Mouse (Mus musculus): ENCODE data around the gene Fam129b. TPM values are rescaled to one million over a fixed set of nuclear protein-coding genes. Genes with fewer than 3 reads are reported as not detected.

The Fam129b gene
- total RNA-seq, 1 experiment from 2014 or later = 12.9 TPM

DNA sequence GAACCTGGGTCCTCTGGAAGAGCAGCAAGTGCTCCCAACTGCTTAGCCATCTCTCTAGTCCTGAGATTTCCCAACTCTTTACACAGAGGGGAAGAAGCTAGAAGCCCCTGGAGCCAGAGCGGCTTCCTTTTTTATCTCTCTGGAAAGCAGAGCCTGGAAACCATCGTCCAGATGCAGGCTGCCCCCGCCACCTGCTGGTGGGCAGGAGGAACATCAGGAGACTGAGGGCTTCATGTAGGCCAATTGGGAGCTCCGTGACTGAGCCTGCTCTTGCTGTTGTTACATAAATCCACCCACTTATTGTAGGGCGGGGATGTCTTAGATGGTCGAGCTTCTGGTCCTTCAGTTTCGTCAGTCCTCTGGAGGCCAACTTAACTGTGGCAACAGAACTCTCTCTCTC lies 18.3 kb upstream of the Fam129b start:
- ATAC-seq (replicated peaks; ENCODE audit: insufficient number of reproducible peaks, low FRiP score, low TSS enrichment, poor library complexity, severe bottlenecking) = peak; percentile 88

DNA sequence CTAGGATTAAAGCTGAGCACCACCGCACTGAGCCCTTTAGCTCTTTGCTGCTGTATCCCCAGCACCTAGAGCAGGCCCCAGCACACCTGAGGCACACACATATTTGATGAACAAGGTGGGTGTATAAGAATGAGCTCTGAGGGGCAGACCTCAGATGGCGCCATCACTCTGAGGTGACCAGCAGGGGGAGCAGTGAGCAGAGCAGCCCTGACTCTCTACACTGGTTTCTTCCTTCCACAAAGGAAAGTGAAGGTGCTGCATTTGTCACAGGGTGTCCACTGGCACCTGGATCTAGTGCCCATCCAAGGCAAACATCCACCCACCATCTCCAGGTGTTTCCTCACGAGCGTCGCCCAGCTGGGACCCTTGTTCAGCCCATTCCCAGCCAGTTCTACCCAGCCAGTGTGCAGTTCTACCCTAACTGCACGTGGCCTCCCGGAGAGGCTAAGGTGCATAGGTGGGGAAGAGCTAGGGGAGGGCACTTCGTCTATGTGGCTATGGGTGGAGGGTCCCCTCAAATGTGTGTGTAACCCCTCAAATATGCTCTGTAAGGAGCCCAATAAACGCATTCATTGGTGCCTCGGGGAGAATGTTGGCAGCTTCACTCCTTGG lies 16.8 kb upstream of the Fam129b start:
- ATAC-seq (replicated peaks; ENCODE audit: insufficient number of reproducible peaks, low FRiP score, low TSS enrichment, poor library complexity, severe bottlenecking) = peak; percentile 62

GRCm38 (mm10) chr2:32859622-32860012 lies 16.3 kb upstream of the Fam129b start:
- no peak for ATAC-seq (replicated peaks; ENCODE audit: insufficient number of reproducible peaks, low FRiP score, low TSS enrichment, poor library complexity, severe bottlenecking)

DNA sequence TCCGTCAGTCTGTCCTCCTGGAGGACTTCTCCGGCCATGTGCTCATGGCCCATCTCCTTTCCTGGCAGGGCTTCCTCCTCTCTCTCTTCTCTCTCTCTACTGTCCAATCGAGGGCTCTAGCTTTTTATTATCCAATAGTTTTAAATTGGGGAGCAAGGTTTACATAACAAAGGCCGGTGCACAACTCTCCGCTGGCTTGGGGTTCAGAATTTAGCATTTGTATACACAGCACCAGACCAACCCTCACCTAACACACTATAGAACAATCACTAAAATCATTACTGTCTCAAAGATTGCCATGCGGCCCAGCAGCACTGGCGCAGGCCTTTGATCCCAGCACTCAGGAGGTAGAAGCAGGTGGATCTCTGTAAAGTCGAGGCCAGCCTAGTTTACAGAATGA lies 15.1 kb upstream of the Fam129b start:
- no peak for ATAC-seq (replicated peaks; ENCODE audit: insufficient number of reproducible peaks, low FRiP score, low TSS enrichment, poor library complexity, severe bottlenecking)

- no peak for ATAC-seq (replicated peaks; ENCODE audit: insufficient number of reproducible peaks, low FRiP score, low TSS enrichment, poor library complexity, severe bottlenecking)
These were observed 12.6 kb upstream of the Fam129b start for GRCm38 (mm10) chr2:32863317-32863716.

DNA sequence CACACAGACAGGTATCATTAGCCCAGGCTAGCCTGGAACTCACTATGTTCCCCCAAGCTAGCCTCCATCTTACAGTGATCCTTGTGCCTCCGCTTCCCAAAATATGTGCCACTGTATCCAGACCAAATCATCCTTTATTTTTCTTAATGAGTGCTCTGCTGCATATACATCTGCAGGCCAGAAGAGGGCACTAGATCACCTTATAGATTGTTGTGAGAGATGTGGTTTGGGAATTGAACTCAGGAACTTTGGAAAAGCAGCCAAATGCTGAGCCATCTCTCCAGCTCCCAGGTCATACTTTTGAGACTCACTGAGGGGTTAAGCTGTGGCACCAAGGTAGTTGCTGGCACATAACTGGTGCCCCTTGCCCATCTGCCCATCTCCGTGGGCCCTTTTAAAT lies 11.2 kb upstream of the Fam129b start:
- ATAC-seq (replicated peaks; ENCODE audit: insufficient number of reproducible peaks, low FRiP score, low TSS enrichment, poor library complexity, severe bottlenecking) = no peak

- peak; percentile 78 for ATAC-seq (replicated peaks; ENCODE audit: insufficient number of reproducible peaks, low FRiP score, low TSS enrichment, poor library complexity, severe bottlenecking)
These were observed 8.6 kb upstream of the Fam129b start for GRCm38 (mm10) chr2:32867354-32867753.

DNA sequence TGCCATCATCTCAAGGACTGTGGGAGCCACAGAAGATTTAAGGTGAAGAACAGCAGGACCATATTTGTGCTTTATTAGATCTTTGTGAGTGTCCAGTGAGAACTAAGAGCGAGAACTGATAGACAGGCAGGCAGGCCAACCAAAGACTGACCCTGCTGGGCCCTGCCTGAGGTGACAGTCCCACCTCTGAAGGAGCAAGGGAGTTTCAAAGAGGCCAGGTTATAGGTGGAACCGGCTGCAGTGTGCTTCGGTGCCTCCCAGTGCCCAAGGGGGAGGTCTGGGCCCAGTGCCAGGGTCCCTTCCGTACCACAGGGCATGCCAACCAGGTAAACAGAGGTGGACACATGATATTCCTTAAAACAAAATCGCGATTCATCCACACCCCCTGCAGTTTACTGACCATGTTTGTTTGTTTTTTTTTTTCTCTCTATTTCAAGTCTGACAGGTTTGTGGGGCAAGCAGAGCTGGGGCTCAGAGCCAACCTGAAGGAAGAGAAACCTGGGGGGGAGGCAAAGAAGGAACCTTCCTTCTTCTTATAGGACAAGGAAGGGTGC lies 6.1 kb upstream of the Fam129b start:
- ATAC-seq (replicated peaks; ENCODE audit: insufficient number of reproducible peaks, low FRiP score, low TSS enrichment, poor library complexity, severe bottlenecking) = no peak

DNA sequence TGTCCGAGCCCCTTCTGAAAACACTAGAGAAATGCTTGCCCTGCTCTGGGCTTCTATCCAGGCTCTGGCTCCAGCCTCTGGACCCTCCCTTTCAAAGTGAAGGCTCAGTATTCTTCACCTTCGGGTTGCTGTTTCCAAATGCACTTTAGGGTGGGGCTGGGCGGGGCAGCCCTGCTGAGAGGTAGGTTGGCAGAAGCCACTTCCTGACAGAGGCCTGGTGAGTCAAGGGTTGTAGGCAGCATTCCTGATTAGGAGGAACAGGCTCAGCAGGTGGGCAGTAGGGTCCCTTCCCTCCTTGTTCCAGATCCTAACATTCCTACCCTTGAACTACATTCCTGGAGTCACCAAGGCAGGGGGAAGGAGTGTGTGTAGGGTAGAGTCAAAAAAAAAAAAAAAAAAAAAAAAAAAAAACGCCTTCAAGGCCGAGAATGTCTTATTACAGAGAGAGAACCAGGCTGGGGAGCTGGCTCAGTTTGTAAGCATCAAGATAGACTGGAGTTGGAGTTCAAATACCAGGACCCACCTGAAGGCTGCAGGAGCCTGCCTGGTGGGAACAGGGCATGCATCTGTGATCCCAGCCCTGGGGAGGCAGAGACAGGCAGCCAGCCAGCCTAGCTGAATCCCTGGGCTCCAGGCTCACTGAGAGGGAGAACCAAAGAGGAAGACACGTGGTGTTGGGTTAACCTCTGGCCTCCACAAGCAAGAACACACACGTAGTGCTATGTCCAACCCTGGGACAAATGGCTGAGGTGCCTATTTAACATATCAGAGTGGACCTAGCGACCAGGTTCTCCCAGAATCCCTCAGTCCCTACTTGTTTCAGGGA lies 5.4 kb upstream of the Fam129b start:
- no peak for ATAC-seq (replicated peaks; ENCODE audit: insufficient number of reproducible peaks, low FRiP score, low TSS enrichment, poor library complexity, severe bottlenecking)

DNA sequence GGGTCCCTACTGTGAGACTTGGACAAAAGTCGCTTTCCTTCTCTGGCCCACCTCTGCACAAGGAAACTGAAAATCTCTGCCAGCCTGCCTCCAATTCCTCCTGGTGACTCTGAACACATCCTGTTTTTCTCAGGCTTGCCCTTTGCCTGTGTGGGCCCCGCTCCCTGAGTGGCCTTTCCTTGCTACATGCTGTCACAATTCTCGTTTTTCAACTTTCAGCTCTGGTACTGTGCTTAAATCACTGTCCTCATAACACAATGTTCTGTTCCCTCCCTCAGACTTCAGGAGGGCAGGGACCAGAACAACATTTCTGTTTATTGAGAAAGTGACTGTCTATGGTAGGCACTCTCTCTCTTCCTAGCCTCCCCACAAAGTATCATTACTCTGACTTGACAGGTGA lies 1.8 kb upstream of the Fam129b start:
- peak; percentile 28; the same call in 1 of the 2 replicates for ATAC-seq (replicated peaks; ENCODE audit: insufficient number of reproducible peaks, low FRiP score, low TSS enrichment, poor library complexity, severe bottlenecking)

DNA sequence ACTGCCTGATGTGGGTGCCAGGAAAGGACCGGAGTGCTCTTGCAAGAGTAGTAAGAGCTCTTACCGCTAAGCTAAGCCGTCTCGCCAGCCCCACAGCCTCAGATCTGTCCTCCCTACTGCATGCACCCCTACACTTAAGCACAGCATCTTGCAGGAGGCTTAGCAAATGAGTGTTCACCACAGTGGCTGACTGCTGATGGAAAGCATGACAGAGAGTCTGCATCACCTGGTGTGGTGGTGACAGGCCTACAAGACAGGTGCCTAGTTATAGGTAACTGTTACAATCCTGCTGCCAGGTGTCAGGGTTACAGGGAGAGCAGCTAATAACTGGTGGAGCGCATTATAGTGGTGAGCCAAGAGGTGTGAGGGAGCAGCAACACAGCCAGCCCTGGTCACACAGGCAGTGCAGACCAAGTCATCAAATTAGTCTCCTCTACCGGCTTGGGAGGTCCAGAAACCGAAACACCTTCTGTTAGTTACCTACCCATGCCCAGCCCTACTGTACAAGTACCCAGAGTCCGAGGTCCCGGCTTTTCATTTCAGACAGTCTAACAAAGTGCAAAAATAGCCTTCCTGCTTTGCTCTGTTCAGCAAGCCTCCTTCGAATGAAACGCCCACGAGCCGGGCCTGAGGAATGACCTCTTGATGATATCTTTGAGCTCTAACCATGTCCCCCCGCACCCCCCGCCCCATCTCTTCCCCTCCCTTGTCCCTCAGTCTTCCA lies 801 bp upstream of the Fam129b start:
- ATAC-seq (replicated peaks; ENCODE audit: insufficient number of reproducible peaks, low FRiP score, low TSS enrichment, poor library complexity, severe bottlenecking) = no peak

- ATAC-seq (replicated peaks; ENCODE audit: insufficient number of reproducible peaks, low FRiP score, low TSS enrichment, poor library complexity, severe bottlenecking) = no peak
These were observed 782 bp downstream of the Fam129b start for GRCm38 (mm10) chr2:32876490-32877302.

DNA sequence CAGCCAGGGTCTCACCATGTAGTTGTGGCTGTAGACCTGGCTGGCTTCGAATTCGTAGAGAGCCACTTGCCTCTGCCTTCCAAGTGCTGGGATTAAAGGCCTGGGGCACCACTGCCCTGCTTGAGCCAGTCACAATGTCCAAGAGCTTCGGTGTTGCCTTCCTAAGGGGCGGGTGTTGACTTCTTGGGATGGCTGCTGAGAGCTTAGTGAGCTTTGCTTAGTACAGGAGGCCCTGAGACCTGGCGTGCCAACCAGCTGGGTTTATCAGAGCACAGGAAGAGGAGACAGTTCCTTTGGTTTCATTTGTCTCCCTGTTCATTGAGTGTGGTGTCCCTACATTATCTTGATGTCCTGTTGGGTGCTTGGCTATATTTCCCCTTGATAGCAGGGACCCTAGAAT lies 1.4 kb downstream of the Fam129b start:
- no peak for ATAC-seq (replicated peaks; ENCODE audit: insufficient number of reproducible peaks, low FRiP score, low TSS enrichment, poor library complexity, severe bottlenecking)

- no peak for ATAC-seq (replicated peaks; ENCODE audit: insufficient number of reproducible peaks, low FRiP score, low TSS enrichment, poor library complexity, severe bottlenecking)
These were observed 2.0 kb downstream of the Fam129b start for GRCm38 (mm10) chr2:32877761-32878393.

DNA sequence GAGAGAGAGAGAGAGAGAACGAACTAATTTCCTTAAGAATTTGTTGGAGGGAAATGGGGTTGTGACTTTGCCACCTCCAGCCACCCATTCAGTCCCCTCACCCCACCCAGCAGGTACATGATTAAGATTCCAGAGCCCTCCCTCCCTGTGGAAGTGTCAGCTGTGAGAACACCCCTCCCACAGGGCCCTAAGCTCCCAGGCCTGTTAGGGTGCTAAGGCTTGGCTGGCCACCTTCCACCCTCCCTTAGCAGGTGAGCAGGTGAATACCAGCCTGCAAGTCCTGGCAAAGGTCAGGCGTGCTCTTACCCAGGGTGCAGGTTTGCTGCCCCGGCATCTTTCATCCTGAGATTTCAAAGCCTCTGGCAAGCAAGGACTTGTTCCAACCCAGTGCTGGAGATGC lies 2.5 kb downstream of the Fam129b start:
- no peak for ATAC-seq (replicated peaks; ENCODE audit: insufficient number of reproducible peaks, low FRiP score, low TSS enrichment, poor library complexity, severe bottlenecking)

DNA sequence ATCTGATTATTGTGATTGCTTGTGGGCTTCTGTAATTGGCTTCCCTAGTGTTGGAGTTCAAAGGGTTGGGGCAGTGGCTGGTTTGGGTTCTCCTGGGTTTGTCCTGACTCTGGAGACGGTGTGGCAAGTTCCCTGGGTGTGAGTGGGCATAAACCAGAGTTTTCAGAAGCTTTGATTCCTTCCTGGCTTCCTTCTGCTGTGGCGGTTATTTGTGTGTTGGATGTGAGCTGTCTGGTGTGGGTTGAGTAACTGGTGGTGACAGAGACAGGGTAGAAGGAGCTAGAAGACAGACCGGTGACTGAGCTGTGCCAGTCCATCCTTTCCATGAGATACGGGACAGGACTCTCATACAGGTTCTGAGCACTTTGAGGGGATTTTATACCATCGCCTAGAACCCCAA lies 3.7 kb downstream of the Fam129b start:
- ATAC-seq (replicated peaks; ENCODE audit: insufficient number of reproducible peaks, low FRiP score, low TSS enrichment, poor library complexity, severe bottlenecking) = no peak

DNA sequence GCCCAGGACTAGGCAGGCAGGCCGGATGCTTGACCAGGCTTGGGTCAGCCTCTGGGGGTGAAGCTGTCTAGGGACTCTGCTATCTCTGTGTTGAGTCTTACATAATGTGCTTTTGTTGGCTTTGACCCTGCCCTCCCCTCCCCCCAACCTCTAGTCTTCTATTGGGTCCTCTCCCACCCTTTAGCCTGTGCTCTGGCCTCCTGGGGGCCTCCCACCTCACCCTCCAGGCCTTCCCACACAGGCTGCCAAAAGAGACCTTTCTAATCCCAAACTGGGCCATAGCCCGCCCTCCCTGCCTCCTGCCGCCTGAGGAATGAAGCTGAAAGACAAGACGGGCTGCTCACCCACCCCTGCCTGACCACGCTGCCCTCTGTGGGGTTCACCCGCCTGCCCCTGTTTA lies 5.1 kb downstream of the Fam129b start:
- ATAC-seq (replicated peaks; ENCODE audit: insufficient number of reproducible peaks, low FRiP score, low TSS enrichment, poor library complexity, severe bottlenecking) = no peak

DNA sequence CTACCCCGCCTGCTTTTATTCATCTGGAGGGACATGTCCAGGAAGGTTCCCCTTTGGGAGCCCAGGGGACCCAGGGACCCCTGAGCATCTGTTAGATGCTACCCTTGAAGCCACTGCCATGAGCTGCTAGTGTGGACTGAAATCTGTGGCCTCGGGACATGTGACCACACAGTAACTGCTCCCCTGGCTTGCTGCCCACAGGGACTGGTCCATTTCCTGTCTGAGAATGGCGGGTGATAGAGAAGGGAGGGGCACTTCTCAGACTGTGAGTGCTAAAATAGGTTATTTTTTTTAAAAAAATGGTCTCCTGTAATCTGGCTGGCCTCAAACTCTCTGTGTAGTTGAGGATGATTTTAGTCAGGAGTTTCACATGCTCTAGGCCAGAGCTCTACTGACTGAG lies 5.8 kb downstream of the Fam129b start:
- peak; percentile 69 for ATAC-seq (replicated peaks; ENCODE audit: insufficient number of reproducible peaks, low FRiP score, low TSS enrichment, poor library complexity, severe bottlenecking)
